Mouse (Mus musculus): ENCODE measurements around the gene Ninl.

Ninl gene

DNA sequence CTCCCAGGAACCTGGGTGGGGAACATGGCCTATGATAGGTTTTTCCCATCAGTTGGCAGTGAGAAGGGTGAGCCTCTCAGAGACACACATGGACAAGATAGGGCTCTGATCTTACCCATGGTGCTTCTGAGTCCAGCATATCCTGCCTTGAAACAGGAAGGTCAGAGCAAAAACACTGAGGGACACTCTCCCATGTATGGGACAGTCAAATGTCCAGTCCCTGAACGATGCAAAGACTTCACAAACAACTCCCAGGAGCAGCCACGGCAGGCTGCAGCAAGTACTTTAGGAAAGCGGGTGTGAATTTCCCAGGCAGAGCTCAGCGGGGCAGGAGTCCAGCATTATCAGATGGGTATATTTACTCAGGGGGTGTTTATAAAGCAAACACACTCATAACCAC, 43.9 kb downstream of the Ninl start:
- no peak for DNase-seq

DNA sequence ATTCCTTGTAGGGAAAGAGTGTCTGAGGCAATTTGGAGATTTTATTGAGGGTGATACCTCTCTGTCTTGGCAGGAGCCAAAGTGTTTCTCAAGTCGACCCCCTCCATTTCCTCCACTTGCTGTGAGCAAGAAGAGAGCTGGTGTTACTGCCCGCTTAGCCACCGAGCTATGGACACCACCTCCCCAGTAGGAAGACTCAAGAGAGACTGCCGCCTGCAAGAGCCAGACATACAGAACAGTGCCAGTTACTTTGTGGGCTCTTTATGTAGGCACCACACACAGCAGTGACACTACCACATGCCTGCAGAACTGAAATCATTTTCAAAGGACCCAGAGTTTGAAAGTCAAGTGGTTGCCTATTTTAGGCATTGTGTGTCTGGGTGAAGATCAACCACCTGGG, 48.1 kb downstream of the Ninl start:
- no peak for DNase-seq

DNA sequence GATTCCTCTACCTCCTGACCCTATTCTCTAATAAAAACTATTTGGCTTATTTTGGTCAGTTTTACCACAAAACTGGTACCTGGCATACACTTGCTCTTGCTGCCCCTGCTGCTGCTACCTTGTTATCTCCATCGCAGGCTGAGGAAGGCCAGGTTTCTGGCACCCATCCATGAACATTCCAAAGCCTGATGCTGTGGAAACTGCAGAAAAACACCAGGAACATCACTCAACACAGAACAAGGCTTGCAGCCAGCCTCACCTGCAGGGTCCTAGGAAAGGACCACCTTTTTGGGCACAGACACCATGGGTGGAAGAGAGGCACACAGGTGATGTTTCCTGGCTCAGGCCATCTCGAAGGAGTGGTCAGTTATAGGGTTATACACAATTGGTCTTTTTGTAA, 48.7 kb downstream of the Ninl start:
- no peak for DNase-seq

DNA sequence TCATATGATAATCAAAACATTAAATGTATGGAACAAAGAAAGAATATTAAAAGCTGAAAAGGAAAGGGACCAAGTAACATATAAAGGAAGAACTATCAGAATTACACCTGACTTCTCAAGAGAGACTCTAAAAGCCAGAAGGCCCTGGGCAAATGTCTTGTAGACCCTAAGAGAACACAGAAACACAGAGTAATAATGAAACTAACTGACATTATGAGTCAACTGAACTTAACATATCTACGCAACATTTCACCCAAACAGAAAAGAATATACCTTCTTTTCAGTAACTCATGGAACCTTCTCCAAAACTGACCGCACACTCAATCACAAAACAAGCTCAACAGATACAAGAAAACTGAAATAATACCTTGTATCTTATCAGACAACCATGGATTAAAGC, 53.8 kb downstream of the Ninl start:
- DNase-seq = no peak

DNA sequence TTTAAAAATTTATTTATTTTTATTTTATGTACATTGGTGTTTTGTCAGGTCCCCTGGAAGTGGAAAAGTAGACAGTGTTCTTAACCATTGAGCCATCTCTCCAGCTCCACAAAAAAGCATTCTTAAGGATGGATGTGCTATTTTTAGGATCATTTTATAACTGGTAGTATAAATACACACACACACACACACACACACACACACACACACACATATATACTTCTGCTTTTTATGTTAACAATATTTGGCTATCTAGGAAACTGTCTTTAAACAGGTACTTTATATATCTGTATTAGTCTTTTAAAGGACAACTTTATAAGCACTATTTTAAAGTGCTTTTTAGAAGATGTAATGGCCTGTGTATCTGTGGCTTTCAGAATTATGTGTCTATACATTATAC, 57.1 kb downstream of the Ninl start:
- DNase-seq = no peak

DNA sequence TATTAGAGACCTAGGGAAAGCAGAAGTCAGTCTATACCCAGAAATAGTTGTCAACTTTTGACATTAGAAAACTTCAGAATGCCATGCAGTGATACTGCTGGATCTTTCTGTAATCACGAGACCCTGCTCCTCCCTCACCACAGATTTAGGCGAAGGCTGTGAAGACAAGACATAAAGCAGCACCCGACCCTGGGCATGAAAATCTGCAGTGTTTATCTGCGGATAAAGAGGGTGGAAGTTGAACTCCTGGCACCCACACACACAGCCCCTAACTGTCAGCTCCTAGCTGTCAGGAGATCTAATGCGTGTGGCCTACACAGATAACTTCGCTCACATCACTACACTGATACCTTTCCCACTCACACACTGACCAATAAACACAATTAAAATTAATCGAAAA, 57.7 kb downstream of the Ninl start:
- no peak for DNase-seq

DNA sequence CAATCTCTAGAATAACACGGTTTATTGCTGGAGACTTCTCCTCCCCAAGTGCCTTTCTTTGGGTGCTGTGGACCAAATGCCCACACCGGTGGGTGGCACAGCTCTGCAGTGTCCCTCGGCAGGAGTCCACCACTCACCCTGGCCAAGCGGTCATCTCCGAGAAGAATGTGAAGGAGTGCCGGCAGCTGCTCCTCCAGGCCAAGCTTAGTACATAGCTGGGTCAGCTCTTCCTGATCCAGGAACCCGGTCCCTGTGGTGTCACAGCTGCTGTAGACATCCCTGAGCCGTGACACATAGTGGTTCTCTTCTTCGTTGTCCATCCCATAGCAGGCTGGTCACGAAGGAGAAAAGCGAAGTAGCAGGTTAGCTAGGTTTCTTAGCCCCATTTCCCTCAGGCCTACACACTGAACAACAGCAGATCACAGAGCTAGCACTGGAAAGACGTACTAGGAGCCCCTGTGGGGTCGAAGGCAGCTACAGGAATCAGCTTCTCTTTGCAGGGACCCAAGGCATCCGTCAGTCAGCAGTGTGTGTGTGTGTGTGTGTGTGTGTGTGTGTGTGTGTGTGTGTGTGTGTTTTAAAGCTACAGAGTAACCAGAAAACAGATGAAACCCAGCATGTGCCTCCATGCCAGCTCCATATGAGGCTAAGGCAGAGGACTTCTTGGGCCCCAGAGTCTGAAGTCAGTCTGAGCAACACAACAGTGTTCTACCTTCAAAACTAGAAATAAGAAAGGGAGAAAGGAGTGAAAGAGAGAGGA, 59.1 kb downstream of the Ninl start:
- no peak for DNase-seq

DNA sequence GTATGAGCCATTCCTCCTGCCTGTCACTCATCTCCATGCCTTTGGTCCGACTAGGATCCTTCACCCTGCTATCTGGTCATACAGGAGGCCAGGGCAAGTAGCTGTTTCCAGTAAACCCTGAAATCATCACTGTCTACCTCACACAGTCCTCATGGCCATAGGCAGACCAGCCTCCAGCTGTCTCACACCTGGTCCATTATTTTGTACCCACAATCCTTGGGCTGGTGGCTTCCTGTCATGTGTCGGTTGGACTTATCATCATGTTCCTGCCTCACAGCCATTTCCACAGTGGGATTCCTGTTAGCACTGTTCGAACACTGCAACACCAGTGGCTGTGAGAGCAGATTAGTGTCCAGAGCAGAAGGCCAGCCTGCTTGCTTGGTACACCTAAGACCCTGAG, 60.4 kb downstream of the Ninl start:
- DNase-seq = no peak

DNA sequence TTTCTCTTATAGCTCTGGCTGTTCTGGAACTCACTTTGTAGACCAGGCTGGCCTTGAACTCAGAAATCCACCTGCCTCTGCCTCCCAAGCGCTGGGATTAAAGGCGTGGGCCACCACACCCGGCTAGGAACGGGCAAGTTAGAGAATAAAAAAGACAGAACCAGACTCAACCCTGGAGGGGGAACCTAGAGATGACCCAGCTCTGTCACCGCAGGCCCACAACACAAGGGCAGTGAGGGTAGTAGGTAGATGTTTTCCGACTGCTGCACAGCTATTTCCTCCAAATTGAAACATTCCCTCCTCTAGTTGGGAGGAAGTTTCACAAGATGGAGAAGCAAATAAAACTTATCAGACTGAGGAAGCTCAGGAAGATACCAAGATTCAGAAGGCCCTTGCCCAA, 61.5 kb downstream of the Ninl start:
- DNase-seq = no peak

DNA sequence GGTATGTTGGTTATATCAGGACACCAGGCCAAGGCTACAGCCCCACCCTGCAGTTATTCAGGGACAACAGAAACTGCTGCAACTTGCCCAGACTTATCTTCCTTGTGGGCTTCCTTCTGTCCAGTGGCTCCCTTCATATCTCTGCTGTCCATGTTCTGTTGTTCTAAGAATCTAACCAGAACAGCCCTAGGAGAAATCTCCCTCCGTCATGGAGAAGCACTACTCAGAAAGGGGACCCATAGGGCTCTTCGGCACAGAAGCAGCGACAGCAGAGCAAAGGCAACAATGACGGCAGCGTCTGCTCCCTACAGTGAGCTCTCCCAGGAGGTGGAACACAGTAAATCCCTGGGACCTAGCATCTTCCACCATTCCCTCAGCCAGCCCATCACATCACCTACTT, 62.3 kb downstream of the Ninl start:
- DNase-seq = no peak

DNA sequence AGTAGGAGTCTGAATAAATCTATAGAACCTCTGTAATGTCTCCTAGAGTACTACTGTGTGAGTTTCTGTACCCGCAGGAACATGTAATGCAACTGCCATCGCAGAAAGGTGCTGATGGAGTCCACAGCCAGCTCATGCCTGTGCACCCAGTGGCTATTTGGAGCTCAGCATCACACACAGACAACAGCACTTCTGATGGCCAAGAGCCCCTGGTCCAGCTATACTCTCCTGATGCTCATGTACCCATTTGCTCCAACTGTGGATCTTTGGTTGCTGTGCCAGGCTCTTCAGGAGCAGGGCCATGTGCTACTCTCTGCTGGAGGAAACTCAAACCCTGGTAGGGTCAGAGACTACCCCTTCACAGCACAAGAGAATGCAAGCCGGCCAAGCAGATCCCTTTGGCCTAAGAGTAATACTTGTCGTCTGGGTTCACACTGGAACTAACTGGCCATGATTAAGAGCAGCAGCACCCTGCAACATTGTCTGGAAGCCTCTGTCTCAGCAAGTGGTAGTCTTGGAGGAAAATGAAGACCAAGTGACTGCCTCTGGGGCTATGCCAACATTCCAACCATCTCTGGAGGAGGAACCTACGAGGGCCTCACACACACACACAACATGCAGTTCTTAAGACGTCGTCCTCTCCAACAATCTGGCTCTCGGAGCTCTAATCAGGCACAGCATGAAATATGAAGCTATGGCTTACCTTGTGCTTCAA, 65.6 kb downstream of the Ninl start:
- DNase-seq = no peak

DNA sequence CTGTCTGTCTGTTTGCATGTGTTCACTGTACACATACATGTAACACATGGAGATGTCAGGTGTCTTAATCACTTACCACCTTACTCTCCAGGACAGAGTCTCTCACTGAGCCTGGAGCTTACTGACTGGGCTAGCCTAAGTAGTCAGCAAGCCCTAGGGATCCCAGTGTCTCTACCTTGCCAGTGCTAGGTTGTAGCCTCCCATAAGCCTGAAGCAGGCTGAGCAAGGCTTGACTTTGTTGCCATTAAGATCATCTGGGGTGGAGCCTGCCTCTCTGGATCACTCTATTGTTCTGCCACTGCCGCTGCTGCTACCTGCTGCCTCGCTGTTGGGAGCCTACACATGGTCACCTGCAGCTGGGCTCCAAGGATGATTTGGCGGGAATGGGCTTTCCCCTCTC, 66.5 kb downstream of the Ninl start:
- DNase-seq = no peak

DNA sequence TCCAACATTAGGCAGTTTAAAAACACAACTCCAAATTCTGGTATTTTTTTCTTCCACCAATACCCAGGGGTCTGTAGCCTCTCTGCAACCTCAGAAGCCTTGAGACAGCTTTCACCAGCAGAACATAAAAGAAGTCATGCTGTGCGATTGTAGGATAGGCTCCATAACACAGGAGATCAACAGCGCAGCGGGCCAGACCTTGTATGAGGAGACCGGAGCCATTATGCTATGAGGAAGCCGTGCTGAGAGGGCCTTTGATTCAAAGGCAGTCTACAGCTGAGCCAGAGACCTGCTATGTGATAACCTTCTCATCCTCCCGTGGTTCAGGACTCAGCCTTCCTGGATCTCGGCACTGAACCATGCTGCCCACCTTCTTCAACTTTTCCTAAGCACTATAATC, 67.3 kb downstream of the Ninl start:
- no peak for DNase-seq

DNA sequence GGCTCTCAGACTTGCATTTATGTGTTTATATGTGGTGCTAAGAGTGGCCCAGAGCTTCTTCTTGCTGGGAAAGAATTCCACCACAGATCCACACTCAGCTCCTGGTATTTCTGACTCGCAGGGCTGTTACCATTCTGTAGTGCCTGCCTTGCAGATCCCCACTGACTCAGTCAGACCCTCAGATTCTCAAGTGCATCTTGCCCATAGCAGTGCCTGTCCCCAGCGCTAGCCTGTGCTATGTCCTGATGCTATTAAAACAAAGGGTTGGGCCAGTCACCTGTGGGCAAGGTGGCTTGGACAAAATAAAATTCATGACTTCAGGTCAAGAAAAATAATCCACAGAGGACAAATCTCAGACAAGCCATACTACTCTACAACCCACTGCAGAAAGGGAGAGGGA, 70.0 kb downstream of the Ninl start:
- no peak for DNase-seq

DNA sequence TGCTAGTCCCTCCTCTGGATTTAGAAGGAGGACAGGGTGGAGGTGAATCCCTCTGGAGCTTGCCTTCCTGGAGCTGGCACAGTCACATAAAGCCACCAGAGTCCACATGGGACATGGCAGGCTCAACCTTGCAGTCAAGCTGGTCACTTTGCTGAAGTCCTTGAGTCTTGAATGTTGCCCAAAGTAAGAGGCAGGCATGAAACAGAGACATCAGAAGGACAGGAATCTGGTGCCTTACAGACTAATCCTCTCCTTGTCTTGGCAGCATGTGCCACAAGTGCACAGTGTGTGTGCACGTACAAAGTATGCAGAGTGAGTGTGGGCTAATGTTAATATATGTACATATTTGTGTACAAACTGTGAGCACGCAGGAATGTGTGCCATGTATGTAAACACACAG, 71.7 kb downstream of the Ninl start:
- no peak for DNase-seq

DNA sequence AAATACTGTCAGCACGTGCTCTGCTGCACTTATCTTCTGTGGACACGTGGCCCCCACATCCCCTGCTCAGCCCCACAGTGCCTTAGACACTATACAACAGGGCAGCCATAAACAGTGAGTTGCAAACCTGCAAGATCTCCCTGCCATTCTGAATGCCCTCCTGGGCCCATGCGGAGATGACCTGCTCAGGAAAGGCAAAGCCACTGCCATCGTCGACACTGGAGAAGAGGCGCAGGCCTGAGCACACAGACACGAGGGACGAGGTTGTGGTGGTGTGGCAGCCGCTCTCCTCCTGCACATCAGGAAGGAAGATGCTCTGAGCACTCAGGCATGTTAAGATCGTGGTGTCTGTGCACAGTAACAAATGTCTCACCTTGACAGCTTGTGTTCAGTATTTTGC, 73.2 kb downstream of the Ninl start:
- no peak for DNase-seq

DNA sequence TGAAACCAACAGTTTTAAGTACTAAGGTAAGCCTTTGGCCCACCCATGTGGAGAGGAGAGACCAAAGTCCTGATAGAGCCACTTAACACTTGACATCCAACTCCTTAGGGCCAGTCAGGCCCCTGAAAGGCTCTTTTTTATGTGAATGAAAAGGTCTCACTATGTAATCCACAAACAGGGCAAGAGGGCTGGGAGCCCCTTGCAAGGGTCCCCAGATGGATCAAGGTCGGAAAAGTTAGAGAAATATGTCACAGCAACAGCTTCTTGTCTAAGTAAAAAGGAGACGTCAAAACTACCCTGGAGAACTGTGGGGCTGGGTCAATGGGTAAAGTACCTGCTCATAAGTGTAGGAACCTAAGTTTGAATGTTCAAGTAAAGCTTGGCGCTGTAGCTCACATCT, 74.5 kb downstream of the Ninl start:
- no peak for DNase-seq

DNA sequence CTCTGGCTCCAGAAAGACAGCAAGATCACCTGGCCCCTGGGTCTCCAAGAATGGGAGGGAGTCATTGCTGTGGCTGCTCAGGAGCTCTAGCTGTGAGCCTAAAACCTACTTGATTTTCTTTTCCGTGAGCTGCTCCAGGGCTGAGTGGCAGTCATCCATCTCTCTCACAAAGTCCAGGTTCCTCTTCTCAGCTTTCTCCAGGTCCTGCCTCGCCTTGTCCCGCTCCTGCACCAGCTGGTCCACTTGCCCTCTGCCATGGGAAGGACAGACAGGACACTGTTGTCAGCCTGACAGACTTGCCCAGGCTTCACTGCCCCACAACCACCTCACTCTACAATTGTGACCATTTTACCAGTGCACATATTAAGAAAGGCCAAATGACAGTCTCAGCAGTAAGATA, 75.9 kb downstream of the Ninl start:
- DNase-seq = no peak

DNA sequence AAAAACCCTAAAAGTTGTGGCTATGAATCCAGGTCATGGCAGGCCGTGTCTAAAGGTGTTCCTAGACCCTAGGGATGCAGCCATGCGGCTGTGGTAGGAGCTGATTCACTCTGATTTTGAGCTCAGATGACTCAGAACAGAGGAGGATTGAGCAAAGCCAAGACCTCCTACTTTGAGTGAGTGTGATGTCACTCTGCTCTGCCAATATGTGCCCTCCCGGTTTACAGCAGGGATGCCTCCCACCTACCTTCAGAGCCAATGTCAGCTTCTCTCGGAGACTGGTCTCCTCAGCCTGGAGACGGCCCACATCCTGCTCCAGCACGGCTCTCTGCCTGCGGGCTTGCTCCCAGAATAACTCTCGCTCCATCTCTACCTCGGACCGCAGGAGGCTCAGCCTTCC, 79.7 kb downstream of the Ninl start:
- no peak for DNase-seq

DNA sequence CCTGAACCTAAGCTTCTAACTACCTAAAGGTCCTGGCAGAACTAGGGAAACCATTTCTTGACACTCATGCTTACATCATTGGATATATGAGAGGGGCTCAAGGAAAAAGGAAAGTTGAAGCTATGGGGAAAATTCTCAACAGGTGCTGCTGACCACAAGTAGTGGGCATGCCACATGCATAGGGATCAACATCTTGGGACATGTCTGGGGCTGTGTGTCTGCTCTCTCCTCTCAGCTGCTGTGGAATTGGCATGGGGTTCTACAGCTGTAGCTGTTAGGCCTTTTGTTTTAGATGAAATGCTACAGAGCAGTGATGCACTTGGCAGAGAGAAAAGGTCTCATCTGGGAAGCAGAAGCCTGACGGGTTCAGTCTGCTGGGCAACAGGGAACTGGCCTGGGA, 83.3 kb downstream of the Ninl start:
- no peak for DNase-seq

DNA sequence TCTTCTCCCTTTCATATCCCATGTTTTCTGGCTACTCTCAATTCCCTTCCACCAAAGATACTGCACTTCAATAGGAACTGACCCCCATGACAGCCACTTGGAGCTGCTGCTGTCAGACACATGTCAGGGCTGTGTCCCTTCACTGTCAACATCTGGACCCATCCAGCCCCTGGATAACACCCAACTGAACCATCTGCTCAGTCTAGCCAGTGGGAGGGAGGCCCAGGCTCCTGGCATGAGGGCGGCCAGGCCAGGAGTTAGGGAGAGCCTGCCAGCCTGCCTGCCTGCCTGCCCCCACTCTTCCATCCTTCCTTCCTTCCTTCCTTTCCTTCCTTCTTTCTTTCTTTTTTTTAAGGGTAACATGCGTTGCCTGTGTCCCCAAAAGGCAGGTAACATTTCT, 88.0 kb downstream of the Ninl start:
- peak; percentile 49 to 60 for DNase-seq

DNA sequence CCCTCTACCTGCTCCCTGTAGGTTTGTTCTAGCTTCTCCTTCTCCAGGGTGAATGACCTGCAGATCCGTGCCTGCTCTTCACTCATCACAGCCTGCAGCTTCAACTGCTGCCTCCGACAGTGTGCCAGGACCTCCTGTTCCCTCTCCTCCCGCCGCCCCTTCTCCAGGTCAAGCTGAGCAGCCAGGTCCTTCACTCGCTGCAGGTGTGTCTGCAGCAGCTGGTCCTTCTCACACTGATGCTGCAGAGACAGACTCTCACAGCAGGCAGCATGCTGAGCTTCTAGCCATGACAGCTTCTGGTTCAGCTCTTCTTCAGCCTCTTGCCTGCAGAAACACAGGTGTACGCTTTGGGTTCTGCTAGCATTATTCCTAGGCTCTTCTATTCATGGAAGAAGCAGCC, 89.1 kb downstream of the Ninl start:
- peak; percentile 10 to 18 for DNase-seq

DNA sequence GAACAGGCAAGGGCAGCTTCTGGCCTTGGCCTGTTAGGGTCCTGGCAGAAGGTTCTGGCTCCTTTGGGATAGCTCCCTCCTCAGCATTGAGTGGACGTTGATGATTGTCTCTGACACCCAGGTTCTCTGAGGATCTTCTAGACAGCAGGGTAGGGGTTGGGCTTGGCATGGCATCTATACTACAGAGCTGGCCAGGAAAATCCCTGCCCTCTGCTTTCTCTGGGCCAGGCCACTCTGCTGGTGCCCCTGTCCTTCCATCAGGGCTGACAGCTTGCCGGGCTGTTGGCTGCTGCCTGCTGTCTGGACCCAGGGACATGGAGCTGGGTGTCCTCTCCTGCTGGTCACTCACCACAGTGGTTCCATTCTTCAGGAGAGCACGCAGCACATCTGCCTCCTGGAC, 89.5 kb downstream of the Ninl start:
- peak; percentile 41 for DNase-seq

DNA sequence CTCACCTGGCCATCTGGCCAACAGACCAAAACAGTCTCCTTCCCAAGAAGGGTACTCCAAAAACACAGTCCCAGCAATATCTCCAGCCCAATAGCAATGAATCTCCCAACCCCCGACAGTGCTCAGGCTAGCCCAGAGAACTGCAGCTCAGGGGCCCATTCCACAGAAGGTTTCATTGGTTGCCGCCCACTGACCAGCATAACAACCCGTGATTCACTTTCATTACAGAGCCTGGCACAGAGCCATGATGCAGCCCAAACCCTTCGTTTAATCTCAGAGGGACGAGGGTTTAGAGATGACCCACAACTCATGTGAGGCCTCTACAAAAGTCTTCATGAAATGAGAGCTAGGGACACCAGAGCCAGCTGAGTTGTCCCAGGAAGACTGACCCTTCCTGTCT, 90.4 kb downstream of the Ninl start:
- DNase-seq = peak in 1 of 2 experiments; percentile 25

Measured in cerebellum, postnatal 14 days (tissue).